Mouse (Mus musculus): ENCODE results near the gene Lrsam1. TPM values are rescaled to one million over a fixed set of nuclear protein-coding genes. Genes with fewer than 3 reads are reported as not detected.

The Lrsam1 gene
- polyA plus RNA-seq, 1 experiment from 2014 or later, result 7.8 TPM

DNA sequence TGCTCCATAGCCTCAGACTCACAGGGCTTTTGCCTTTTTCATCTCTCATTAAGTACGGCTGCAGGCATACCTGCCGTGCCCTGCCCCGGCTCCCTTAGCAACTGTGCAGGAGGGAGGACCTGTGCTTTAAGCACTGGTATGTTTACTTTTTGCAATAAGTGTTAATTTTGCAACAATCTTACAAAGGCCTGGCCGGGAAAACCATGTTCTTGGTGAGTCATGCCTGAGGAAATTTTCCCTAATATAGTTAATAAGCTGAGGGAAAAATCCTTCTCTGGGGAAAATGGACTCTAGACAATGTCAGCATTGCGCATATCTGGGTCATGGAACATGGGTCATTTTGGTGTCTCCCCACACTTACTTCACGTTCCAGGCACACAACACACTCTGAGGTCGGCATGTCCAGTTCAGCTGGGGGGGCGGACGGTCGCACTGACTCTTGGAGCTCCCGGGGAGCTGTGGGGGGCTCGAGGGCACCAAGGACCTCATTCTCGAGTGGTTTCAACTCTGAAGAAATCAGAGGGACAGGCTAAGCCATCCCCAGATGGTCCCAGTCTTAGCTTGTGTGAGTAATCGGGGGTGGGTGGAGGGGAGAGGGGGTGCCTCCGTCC lies 33.7 kb downstream of the Lrsam1 start:
- peaks cover 4% of the 10 kb centered on the region; the same call in 1 of the 2 replicates for H3K4me1 ChIP-seq (ENCODE audit: control insufficient read depth, insufficient read depth, low read length)
- H3K4me2 ChIP-seq (replicated peaks; ENCODE audit: low read depth, low read length), result no peak overlapping the region
- no peak overlapping the region for H3K27ac ChIP-seq (ENCODE audit: low read length)
- WGBS, result 61% methylated on average over 15 of the region's 15 CpGs
- no peak overlapping the region for H3K9ac ChIP-seq (replicated peaks; ENCODE audit: low read depth, low read length)
- peaks cover 27% of the 10 kb centered on the region for H3K36me3 ChIP-seq (ENCODE audit: control insufficient read depth, insufficient read depth, low read length)
- ATAC-seq (ENCODE audit: insufficient number of reproducible peaks, insufficient read depth, low FRiP score, low read depth), result no peak
- no peaks in the 10 kb centered on the region for H3K9me3 ChIP-seq (ENCODE audit: control insufficient read depth, low read depth, low read length)
- no peaks in the 10 kb centered on the region for H3K27me3 ChIP-seq (ENCODE audit: control insufficient read depth, insufficient read depth, low read length)
- H3K4me3 ChIP-seq (ENCODE audit: low read depth, low read length), result no peak overlapping the region

DNA sequence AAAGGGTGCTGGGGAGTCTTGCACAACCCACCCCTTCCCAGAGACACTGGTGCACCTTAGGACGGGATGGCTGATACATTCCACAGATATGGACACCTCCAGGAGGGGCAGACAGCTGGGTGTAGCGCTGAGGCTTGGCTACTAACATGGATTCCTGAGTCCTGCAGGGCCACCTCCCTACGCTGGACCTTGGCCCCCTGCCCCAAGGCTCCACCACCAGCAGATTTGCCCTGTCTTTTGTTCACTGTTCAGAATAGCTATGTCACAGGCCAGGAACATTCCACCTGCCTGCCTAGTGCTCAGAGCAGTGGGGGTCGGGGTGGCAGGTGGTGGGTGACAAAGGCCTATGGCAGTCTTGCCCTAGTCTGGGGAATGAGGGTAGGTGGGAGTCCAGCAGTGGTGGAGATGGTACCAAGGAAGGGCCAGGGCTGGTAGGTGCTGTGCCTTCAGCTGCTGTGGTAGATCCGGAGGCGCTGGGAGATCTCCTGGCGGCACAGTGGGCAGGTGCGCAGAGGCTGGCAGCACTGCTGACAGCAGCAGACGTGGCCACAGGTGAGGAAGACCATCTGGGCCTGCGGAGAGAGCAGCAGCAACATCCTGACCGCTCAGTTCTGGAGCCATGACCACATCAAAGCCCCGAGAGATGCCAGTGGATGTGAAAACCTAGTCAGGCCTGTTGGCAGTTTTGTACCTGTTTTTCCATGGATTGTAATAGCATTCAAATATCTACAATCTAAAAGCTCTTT lies 34.9 kb downstream of the Lrsam1 start:
- H3K4me1 ChIP-seq (ENCODE audit: control insufficient read depth, insufficient read depth, low read length), result peaks cover 4% of the 10 kb centered on the region; the same call in 1 of the 2 replicates
- 84% methylated on average over 12 of the region's 12 CpGs for WGBS
- H3K4me2 ChIP-seq (replicated peaks; ENCODE audit: low read depth, low read length), result no peak overlapping the region
- peaks cover 39% of the 10 kb centered on the region for H3K36me3 ChIP-seq (ENCODE audit: control insufficient read depth, insufficient read depth, low read length)
- H3K4me3 ChIP-seq (ENCODE audit: low read depth, low read length), result no peak overlapping the region
- no peak overlapping the region for H3K27ac ChIP-seq (ENCODE audit: low read length)
- no peaks in the 10 kb centered on the region for H3K27me3 ChIP-seq (ENCODE audit: control insufficient read depth, insufficient read depth, low read length)
- no peak for ATAC-seq (ENCODE audit: insufficient number of reproducible peaks, insufficient read depth, low FRiP score, low read depth)
- H3K9me3 ChIP-seq (ENCODE audit: control insufficient read depth, low read depth, low read length), result no peaks in the 10 kb centered on the region
- H3K9ac ChIP-seq (replicated peaks; ENCODE audit: low read depth, low read length), result no peak overlapping the region

DNA sequence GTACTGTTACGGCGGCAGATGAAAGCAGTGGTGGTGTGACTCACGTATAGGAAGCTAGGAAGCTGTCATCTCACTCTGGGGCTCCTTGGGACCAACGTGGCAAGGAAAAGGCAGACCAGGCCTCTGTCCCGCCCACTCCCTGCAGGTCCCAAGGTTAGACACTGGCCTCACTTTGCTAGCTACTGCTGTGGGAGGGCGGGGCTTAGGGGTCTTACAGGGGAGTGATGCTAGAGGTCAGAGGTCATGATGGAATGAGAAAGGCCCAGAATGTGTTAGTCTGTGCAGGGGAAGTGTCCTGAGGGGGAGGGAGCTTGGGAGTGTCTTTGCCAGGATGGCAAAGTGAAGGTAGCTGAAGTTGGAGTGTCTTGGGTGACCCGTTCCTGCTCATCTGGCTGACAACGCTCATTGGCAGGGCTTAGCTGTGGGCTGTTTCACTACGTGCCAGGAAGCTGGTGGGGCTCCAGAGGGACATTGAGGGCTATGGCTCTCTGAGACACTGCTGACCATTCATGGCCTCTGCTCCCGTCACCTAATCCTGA lies 37.0 kb downstream of the Lrsam1 start:
- WGBS, result 76% methylated on average over 10 of the region's 10 CpGs
- H3K27ac ChIP-seq (ENCODE audit: low read length), result no peak overlapping the region

DNA sequence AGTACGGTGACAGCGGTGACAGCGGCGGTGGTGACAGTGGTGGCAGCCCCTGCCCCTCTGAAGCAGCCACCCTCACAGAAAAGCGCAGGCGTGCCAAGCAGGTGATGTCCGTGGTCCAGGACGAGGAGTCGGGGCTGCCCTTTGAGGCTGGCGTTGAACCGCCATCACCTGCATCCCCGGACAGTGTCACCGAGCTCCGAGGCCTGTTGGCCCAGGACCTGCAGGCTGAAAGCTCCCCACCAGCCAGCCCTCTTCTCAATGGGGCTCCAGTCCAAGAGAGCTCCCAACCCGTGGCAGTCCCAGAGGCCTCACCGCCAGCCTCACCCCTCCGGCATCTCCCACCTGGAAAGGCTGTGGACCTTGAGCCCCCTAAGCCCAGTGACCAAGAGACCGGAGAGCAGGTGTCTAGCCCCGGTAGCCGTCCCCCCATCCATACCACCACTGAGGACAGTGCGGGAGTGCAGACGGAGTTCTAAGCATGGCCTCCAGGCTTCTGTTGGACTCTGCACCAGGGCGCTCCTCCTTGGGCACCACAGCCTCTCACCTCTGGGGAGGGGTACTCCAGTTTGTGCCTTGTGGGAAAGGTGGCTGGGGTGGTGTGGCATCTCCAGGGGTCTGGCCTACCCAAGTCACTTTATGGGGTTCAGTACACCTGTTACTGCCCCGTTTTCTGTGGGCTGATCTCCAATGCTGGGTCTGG lies 37.7 kb downstream of the Lrsam1 start:
- no peak overlapping the region for H3K9ac ChIP-seq (replicated peaks; ENCODE audit: low read depth, low read length)
- peaks cover 4% of the 10 kb centered on the region; the same call in 1 of the 2 replicates for H3K4me1 ChIP-seq (ENCODE audit: control insufficient read depth, insufficient read depth, low read length)
- no peak overlapping the region for H3K4me2 ChIP-seq (replicated peaks; ENCODE audit: low read depth, low read length)
- no peak for ATAC-seq (ENCODE audit: insufficient number of reproducible peaks, insufficient read depth, low FRiP score, low read depth)
- no peak overlapping the region for H3K4me3 ChIP-seq (ENCODE audit: low read depth, low read length)
- H3K27me3 ChIP-seq (ENCODE audit: control insufficient read depth, insufficient read depth, low read length), result no peaks in the 10 kb centered on the region
- no peaks in the 10 kb centered on the region for H3K9me3 ChIP-seq (ENCODE audit: control insufficient read depth, low read depth, low read length)
- peaks cover 65% of the 10 kb centered on the region for H3K36me3 ChIP-seq (ENCODE audit: control insufficient read depth, insufficient read depth, low read length)
- no peak overlapping the region for H3K27ac ChIP-seq (ENCODE audit: low read length)
- 92% methylated on average over 24 of the region's 24 CpGs for WGBS

More for the DNA sequence above, 37.0 kb downstream of the Lrsam1 start:
- Histone ChIP-seq H3K4me1 (ENCODE audit: control insufficient read depth, insufficient read depth, low read length) (peaks cover 4% of the 10 kb centered on the region; the same call in 1 of the 2 replicates), H3K9me3 (ENCODE audit: control insufficient read depth, low read depth, low read length) (no peaks in the 10 kb centered on the region), H3K36me3 (ENCODE audit: control insufficient read depth, insufficient read depth, low read length) (peaks cover 58% of the 10 kb centered on the region), H3K4me2 (replicated peaks; ENCODE audit: low read depth, low read length) (no peak overlapping the region), H3K4me3 (ENCODE audit: low read depth, low read length) (no peak overlapping the region), H3K27me3 (ENCODE audit: control insufficient read depth, insufficient read depth, low read length) (no peaks in the 10 kb centered on the region), H3K9ac (replicated peaks; ENCODE audit: low read depth, low read length) (no peak overlapping the region)
- no peak for ATAC-seq (ENCODE audit: insufficient number of reproducible peaks, insufficient read depth, low FRiP score, low read depth)

DNA sequence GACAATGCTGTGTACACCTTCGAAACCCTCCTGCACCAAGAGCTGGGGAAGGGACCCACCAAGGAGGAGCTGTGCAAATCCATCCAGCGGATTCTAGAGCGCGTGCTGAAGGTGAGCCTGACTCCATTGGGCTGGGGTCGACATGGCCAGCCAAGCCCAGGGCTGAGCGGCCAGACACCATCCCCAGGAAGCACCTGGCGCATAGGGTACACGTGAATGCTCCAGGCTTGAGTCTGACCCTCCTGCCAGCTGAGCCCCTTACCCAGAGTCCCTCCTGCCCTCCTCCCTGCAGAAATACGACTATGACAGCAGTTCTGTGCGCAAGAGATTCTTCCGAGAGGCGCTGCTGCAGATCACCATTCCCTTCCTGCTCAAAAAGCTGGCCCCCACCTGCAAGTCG lies 38.9 kb downstream of the Lrsam1 start:
- 86% methylated on average over 13 of the region's 13 CpGs for WGBS
- Histone ChIP-seq H3K4me2 (replicated peaks; ENCODE audit: low read depth, low read length) (no peak overlapping the region), H3K36me3 (ENCODE audit: control insufficient read depth, insufficient read depth, low read length) (peaks cover 75% of the 10 kb centered on the region)

DNA sequence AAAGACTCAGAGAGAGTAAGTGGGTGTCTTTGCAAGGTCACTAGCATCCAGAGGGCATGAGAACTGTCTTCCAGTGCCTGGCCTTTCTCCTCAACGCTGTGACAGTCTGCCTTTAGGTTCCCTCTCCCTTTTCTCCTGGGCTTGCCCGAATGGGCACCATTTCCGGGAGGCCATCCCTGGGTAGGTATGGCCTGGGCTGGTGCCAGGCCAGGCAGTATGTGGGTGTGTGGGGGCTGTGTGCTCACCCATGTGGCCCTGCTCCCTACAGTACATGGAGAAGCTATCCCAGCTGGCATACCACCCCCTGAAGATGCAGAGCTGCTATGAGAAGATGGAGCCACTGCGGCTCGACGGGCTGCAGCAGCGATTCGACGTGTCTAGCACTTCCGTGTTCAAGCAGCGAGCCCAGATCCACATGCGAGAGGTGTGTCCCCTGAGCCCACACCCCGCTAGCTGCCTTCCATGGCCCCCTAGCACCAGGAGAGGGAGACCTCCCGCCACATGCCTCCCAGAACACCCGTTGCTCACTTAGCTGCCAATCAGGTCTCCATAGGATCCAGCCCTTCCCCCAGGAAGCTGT lies 39.5 kb downstream of the Lrsam1 start:
- H3K9ac ChIP-seq (replicated peaks; ENCODE audit: low read depth, low read length), result no peak overlapping the region
- no peak overlapping the region for H3K4me2 ChIP-seq (replicated peaks; ENCODE audit: low read depth, low read length)
- H3K4me1 ChIP-seq (ENCODE audit: control insufficient read depth, insufficient read depth, low read length), result no peaks in the 10 kb centered on the region
- H3K27me3 ChIP-seq (ENCODE audit: control insufficient read depth, insufficient read depth, low read length), result no peaks in the 10 kb centered on the region
- H3K4me3 ChIP-seq (ENCODE audit: low read depth, low read length), result no peak overlapping the region
- peaks cover 76% of the 10 kb centered on the region for H3K36me3 ChIP-seq (ENCODE audit: control insufficient read depth, insufficient read depth, low read length)
- H3K27ac ChIP-seq (ENCODE audit: low read length), result no peak overlapping the region
- WGBS, result 88% methylated on average over 15 of the region's 15 CpGs
- H3K9me3 ChIP-seq (ENCODE audit: control insufficient read depth, low read depth, low read length), result no peaks in the 10 kb centered on the region
- no peak for ATAC-seq (ENCODE audit: insufficient number of reproducible peaks, insufficient read depth, low FRiP score, low read depth)

More for the DNA sequence above, 38.9 kb downstream of the Lrsam1 start:
- peaks cover 3% of the 10 kb centered on the region; the same call in 1 of the 2 replicates for H3K4me1 ChIP-seq (ENCODE audit: control insufficient read depth, insufficient read depth, low read length)
- no peak for ATAC-seq (ENCODE audit: insufficient number of reproducible peaks, insufficient read depth, low FRiP score, low read depth)
- H3K27ac ChIP-seq (ENCODE audit: low read length), result no peak overlapping the region
- H3K9me3 ChIP-seq (ENCODE audit: control insufficient read depth, low read depth, low read length), result no peaks in the 10 kb centered on the region
- H3K9ac ChIP-seq (replicated peaks; ENCODE audit: low read depth, low read length), result no peak overlapping the region
- no peaks in the 10 kb centered on the region for H3K27me3 ChIP-seq (ENCODE audit: control insufficient read depth, insufficient read depth, low read length)
- no peak overlapping the region for H3K4me3 ChIP-seq (ENCODE audit: low read depth, low read length)

DNA sequence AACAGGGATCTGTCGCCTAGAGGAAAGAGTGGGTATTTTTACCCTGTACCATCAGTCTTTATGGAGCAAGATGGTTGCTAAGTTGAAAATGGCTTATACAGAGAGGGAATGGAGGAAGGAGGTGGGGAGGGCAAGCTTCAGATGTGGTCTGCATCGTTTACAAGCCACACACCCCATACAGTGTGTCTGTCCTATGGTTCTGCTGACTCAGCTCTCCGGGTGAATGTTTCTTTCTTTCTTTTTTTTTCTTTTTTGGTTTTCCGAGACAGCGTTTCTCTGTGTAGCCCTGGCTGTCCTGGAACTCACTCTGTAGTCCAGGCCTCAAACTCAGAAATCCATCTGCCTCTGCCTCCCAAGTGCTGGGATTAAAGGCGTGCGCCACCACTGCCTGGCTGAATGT lies 40.2 kb downstream of the Lrsam1 start:
- H3K4me3 ChIP-seq (ENCODE audit: low read depth, low read length), result no peak overlapping the region
- H3K27me3 ChIP-seq (ENCODE audit: control insufficient read depth, insufficient read depth, low read length), result no peaks in the 10 kb centered on the region
- no peak overlapping the region for H3K27ac ChIP-seq (ENCODE audit: low read length)
- H3K36me3 ChIP-seq (ENCODE audit: control insufficient read depth, insufficient read depth, low read length), result peaks cover 80% of the 10 kb centered on the region
- no peaks in the 10 kb centered on the region for H3K9me3 ChIP-seq (ENCODE audit: control insufficient read depth, low read depth, low read length)
- ATAC-seq (ENCODE audit: insufficient number of reproducible peaks, insufficient read depth, low FRiP score, low read depth), result no peak
- WGBS, result 80% methylated on average over 7 of the region's 7 CpGs
- no peak overlapping the region for H3K9ac ChIP-seq (replicated peaks; ENCODE audit: low read depth, low read length)
- H3K4me2 ChIP-seq (replicated peaks; ENCODE audit: low read depth, low read length), result no peak overlapping the region
- no peaks in the 10 kb centered on the region for H3K4me1 ChIP-seq (ENCODE audit: control insufficient read depth, insufficient read depth, low read length)

DNA sequence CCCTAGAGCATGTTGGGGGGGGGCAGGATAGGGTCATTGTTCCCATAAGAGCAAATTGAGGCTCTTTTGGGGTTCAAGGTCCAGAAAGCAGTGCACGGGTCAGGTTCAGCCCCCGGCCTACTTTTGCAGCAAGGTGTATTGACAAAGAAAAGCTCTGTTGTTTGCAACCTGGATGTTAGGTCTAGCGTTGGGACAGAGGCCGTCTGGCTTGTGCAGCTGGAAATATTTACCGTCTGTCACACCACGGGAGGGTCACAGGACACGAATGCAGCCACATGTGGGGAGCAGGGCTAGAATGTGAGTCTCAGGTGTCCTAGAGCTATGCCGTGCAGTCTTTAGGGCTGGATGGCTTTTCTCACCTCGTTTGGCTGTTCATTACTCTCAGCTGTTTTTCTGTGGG lies 43.0 kb downstream of the Lrsam1 start:
- Histone ChIP-seq H3K9me3 (ENCODE audit: control insufficient read depth, low read depth, low read length) (no peaks in the 10 kb centered on the region), H3K4me2 (replicated peaks; ENCODE audit: low read depth, low read length) (no peak overlapping the region), H3K36me3 (ENCODE audit: control insufficient read depth, insufficient read depth, low read length) (peaks cover 66% of the 10 kb centered on the region), H3K27ac (ENCODE audit: low read length) (no peak overlapping the region), H3K9ac (replicated peaks; ENCODE audit: low read depth, low read length) (no peak overlapping the region), H3K4me3 (ENCODE audit: low read depth, low read length) (no peak overlapping the region), H3K4me1 (ENCODE audit: control insufficient read depth, insufficient read depth, low read length) (peaks cover 15% of the 10 kb centered on the region), H3K27me3 (ENCODE audit: control insufficient read depth, insufficient read depth, low read length) (no peaks in the 10 kb centered on the region)
- 69% methylated on average over 9 of the region's 9 CpGs for WGBS
- ATAC-seq (ENCODE audit: insufficient number of reproducible peaks, insufficient read depth, low FRiP score, low read depth), result no peak

Measured in stomach, embryonic 14.5 days (tissue).